Mouse (Mus musculus) limb, embryonic 14.5 days (tissue): ENCODE data around the gene Kcnq5. TPM values are rescaled to one million over a fixed set of nuclear protein-coding genes. Genes with fewer than 3 reads are reported as not detected.

Experiments used
- ATAC-seq: fragments of 200-750 bp; cut with Nextera tagmentation; 2 replicates; pipeline ENCODE4 v1.8.0; 2017; ENCODE audit warnings: low read depth, moderate number of reproducible peaks, moderate TSS enrichment; ENCODE audit not compliant: low FRiP score
- DNase-seq: peaks from one replicate; pipeline ENCODE4 v3.0.0-alpha.2; 2015; ENCODE audit warnings: low spot score
- H3K27ac ChIP-seq: fragments of 300-500 bp; sonication (generic); replicated peaks from 2 replicates; pipeline ENCODE4 v1.5.1; 2014; ENCODE audit warnings: low read depth, mild to moderate bottlenecking, low read length, moderate library complexity, mixed read lengths
- H3K27me3 ChIP-seq: fragments of 300-500 bp; sonication (generic); 2 replicates; pipeline ENCODE4 v1.6.1; 2014; ENCODE audit warnings: low read length, mixed read lengths; ENCODE audit not compliant: control insufficient read depth, insufficient read depth
- H3K36me3 ChIP-seq: fragments of 300-500 bp; sonication (generic); 2 replicates; pipeline ENCODE4 v1.6.1; 2014; ENCODE audit warnings: mild to moderate bottlenecking, low read length, moderate library complexity, mixed read lengths; ENCODE audit not compliant: control insufficient read depth, insufficient read depth
- H3K4me1 ChIP-seq: fragments of 300-500 bp; sonication (generic); 2 replicates; pipeline ENCODE4 v1.6.1; 2014; ENCODE audit warnings: antibody characterized with exemption, low read length, mixed read lengths; ENCODE audit not compliant: control insufficient read depth, insufficient read depth
- H3K4me2 ChIP-seq: fragments of 300-500 bp; sonication (generic); replicated peaks from 2 replicates; pipeline ENCODE4 v1.6.1; 2014; ENCODE audit warnings: low read depth, mild to moderate bottlenecking, low read length, moderate library complexity; ENCODE audit not compliant: severe bottlenecking
- H3K4me3 ChIP-seq: fragments of 300-500 bp; sonication (generic); replicated peaks from 2 replicates; pipeline ENCODE4 v1.5.1; 2014; ENCODE audit warnings: low read length
- H3K9ac ChIP-seq: fragments of 300-500 bp; sonication (generic); 2 replicates; pipeline ENCODE4 v1.6.1; 2014; ENCODE audit warnings: mild to moderate bottlenecking, low read depth, low read length, moderate library complexity; ENCODE audit not compliant: severe bottlenecking
- H3K9me3 ChIP-seq: fragments of 300-500 bp; sonication (generic); 2 replicates; pipeline ENCODE4 v1.6.1; 2016; ENCODE audit warnings: low read length; ENCODE audit not compliant: control insufficient read depth
- POLR2A ChIP-seq: fragments of 200-500 bp; IDR thresholded peaks from 2 replicates; pipeline ENCODE4 v1.8.0; 2012; ENCODE audit warnings: inconsistent platforms, mild to moderate bottlenecking, moderate library complexity, borderline replicate concordance; ENCODE audit not compliant: insufficient read depth, insufficient read length; ENCODE audit errors: extremely low read depth
- WGBS: fragments of 180-500 bp; shearing (Covaris S2); extraction: QIAGEN DNeasy Blood & Tissue Kit; methylation state at CpG from one replicate; pipeline ENCODE4 v1.1.7; 2014; 5-methylcytosine and 5-hydroxymethylcytosine counted together
- polyA plus RNA-seq, 2 experiments: library from polyadenylated mRNA; depleted of rRNA in 1 of 2; stranded (reverse) in 1 of 2; unstranded in 1 of 2; fragments of >200 nt; fragmentation: Nextera tagmentation in 1 of 2; extraction: Ambion mirVana in 1 of 2; gene quantifications; 2 replicates each; pipeline versions ENCODE4 v1.2.1 to v1.2.3; 2012 to 2014

The Kcnq5 gene
- polyA plus RNA-seq, 2 experiments = 2.3 to 2.5 TPM

- 76% methylated on average over 3 of the region's 3 CpGs for WGBS
- TF ChIP-seq POLR2A = no peak
- Histone ChIP-seq H3K4me2 (no peak overlapping the region), H3K27ac (no peak overlapping the region), H3K36me3 (no peaks in the 10 kb centered on the region), H3K9ac (no peak overlapping the region), H3K9me3 (no peaks in the 10 kb centered on the region), H3K4me1 (peaks cover 7% of the 10 kb centered on the region; the same call in 1 of the 2 replicates), H3K27me3 (no peaks in the 10 kb centered on the region), H3K4me3 (no peak overlapping the region)
- no peak for ATAC-seq
- no peak for DNase-seq
These were observed 300.9 kb downstream of the Kcnq5 start for GRCm38 (mm10) chr1:21660840-21661239.

DNA sequence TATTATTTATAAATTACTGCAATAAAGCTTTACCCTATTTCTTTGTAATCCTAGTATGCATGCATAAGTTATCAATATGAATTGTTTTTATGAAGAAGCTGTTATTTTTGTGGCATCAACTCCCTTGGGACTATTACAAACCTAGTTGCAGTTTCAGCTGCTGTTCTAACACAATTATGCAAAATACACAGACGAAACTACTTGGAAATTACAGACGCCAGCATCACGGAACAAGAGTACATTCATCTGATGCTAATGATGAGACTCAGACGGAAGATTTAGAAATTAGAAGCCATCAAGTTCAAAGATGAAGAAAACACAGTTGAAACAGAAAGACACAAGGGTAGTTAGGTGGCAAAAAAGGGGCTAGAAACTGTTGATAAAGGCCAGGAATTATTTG, 310.9 kb downstream of the Kcnq5 start:
- ATAC-seq = no peak
- DNase-seq = no peak
- no peaks in the 10 kb centered on the region for H3K27me3 ChIP-seq
- WGBS = 74% methylated on average over 4 of the region's 4 CpGs
- TF ChIP-seq POLR2A = no peak
- no peak overlapping the region for H3K4me2 ChIP-seq
- H3K36me3 ChIP-seq = no peaks in the 10 kb centered on the region
- H3K9ac ChIP-seq = no peak overlapping the region
- no peaks in the 10 kb centered on the region for H3K9me3 ChIP-seq
- H3K4me3 ChIP-seq = no peak overlapping the region
- no peak overlapping the region for H3K27ac ChIP-seq
- H3K4me1 ChIP-seq = no peaks in the 10 kb centered on the region

DNA sequence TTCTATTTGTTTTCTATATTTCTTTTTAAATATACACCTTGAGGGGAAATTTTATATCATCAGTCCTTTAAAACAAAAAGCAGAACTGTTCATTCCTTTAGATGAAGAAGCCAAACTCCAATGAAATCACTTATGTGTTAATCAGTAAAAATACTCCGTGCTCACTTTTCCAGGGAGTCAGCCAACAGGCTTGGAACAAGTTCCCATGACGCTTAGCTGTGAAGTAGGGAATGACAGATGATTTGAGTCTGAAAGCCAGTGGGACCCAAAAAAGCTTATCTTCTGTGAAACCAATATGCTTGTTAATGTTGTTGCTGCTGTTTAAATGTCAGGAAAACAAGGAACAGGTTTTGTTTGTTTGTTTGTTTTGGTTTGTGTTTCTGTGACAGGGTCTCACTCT, 326.3 kb downstream of the Kcnq5 start:
- no peak for TF ChIP-seq POLR2A
- no peak for DNase-seq
- H3K4me2 ChIP-seq = no peak overlapping the region
- no peaks in the 10 kb centered on the region for H3K4me1 ChIP-seq
- H3K9me3 ChIP-seq = no peaks in the 10 kb centered on the region
- H3K27me3 ChIP-seq = no peaks in the 10 kb centered on the region
- no peak overlapping the region for H3K27ac ChIP-seq
- H3K9ac ChIP-seq = no peak overlapping the region
- H3K36me3 ChIP-seq = no peaks in the 10 kb centered on the region
- ATAC-seq = no peak
- no peak overlapping the region for H3K4me3 ChIP-seq
- WGBS = 69% methylated on average over 2 of the region's 2 CpGs

DNA sequence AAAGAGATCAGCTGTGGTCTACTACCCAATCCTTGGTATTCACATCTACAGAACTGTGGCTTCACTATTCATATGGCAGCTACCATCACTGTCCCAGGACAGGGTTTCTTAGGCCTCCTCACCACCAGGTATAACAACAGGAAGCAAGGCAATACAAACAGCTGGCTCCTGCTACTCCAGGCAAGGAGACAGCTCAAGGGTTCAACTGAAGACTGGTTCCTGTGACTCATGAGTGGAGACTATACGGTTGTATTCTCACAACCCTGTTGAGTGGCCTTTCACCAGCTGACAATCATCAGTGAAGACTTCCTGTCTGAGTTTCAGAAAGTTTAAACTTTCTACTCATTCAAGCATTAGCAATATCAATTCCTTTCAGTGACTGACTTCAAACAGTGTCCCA, 327.7 kb downstream of the Kcnq5 start:
- Histone ChIP-seq H3K4me1 (no peaks in the 10 kb centered on the region), H3K4me2 (no peak overlapping the region), H3K9me3 (no peaks in the 10 kb centered on the region), H3K36me3 (no peaks in the 10 kb centered on the region), H3K27ac (no peak overlapping the region), H3K9ac (no peak overlapping the region), H3K27me3 (no peaks in the 10 kb centered on the region), H3K4me3 (no peak overlapping the region)
- 68% methylated on average over 1 of the region's 1 CpGs for WGBS
- no peak for ATAC-seq
- TF ChIP-seq POLR2A = no peak
- no peak for DNase-seq

- ATAC-seq (no peak), DNase-seq (no peak)
- no peak overlapping the region for H3K4me3 ChIP-seq
- no peak overlapping the region for H3K9ac ChIP-seq
- no peaks in the 10 kb centered on the region for H3K4me1 ChIP-seq
- H3K36me3 ChIP-seq = no peaks in the 10 kb centered on the region
- WGBS = 47% methylated on average over 2 of the region's 2 CpGs
- TF ChIP-seq POLR2A = no peak
- no peak overlapping the region for H3K27ac ChIP-seq
- H3K4me2 ChIP-seq = no peak overlapping the region
- no peaks in the 10 kb centered on the region for H3K9me3 ChIP-seq
- H3K27me3 ChIP-seq = no peaks in the 10 kb centered on the region
These were observed 339.3 kb downstream of the Kcnq5 start for GRCm38 (mm10) chr1:21622455-21622854.

- no peak for TF ChIP-seq POLR2A
- ATAC-seq (no peak; the same call in 1 of the 2 replicates), DNase-seq (no peak)
- Histone ChIP-seq H3K27me3 (no peaks in the 10 kb centered on the region), H3K36me3 (no peaks in the 10 kb centered on the region), H3K4me1 (no peaks in the 10 kb centered on the region), H3K4me2 (no peak overlapping the region), H3K9me3 (no peaks in the 10 kb centered on the region), H3K9ac (no peak overlapping the region), H3K27ac (no peak overlapping the region), H3K4me3 (no peak overlapping the region)
- WGBS = 38% methylated on average over 1 of the region's 1 CpGs
These were observed 339.7 kb downstream of the Kcnq5 start for GRCm38 (mm10) chr1:21622039-21622438.
